Mouse (Mus musculus) stomach, postnatal 0 days (tissue): ENCODE measurements at regions not wholly inside any gene's neighbourhood (a gene's known extent, or its start where the extent isn't known, plus 50 kb on each side); places are given as distances from the start of the nearest gene placed in this dataset.

Experiments used
- ATAC-seq: fragments of 200-750 bp; cut with Nextera tagmentation; 2 replicates; pipeline ENCODE4 v1.8.0; 2017; ENCODE audit not compliant: low FRiP score, low TSS enrichment
- DNase-seq: peaks from one replicate; pipeline ENCODE4 v3.0.0-alpha.2; 2016; ENCODE audit warnings: low spot score
- H3K27ac ChIP-seq: fragments of 300-500 bp; sonication (generic); replicated peaks from 2 replicates; pipeline ENCODE4 v1.5.1; 2014; ENCODE audit warnings: mild to moderate bottlenecking, control low read depth
- H3K27me3 ChIP-seq: fragments of 300-500 bp; sonication (generic); 2 replicates; pipeline ENCODE4 v1.6.1; 2014; ENCODE audit warnings: low read length; ENCODE audit not compliant: control insufficient read depth, insufficient read depth
- H3K36me3 ChIP-seq: fragments of 300-500 bp; sonication (generic); 2 replicates; pipeline ENCODE4 v1.6.1; 2014; ENCODE audit warnings: low read length, mixed read lengths; ENCODE audit not compliant: control insufficient read depth, insufficient read depth
- H3K4me1 ChIP-seq: fragments of 300-500 bp; sonication (generic); replicated peaks from 2 replicates; pipeline ENCODE4 v1.6.1; 2014; ENCODE audit warnings: antibody characterized with exemption; ENCODE audit not compliant: control insufficient read depth, insufficient read depth
- H3K4me2 ChIP-seq: fragments of 300-500 bp; sonication (generic); replicated peaks from 2 replicates; pipeline ENCODE4 v1.6.1; 2014; ENCODE audit warnings: low read depth, mild to moderate bottlenecking, control low read depth, moderate library complexity
- H3K4me3 ChIP-seq: fragments of 300-500 bp; sonication (generic); 2 replicates; pipeline ENCODE4 v1.5.1; 2014; ENCODE audit warnings: low read depth, low read length, control low read depth
- H3K9ac ChIP-seq: fragments of 300-500 bp; sonication (generic); 2 replicates; pipeline ENCODE4 v1.6.1; 2014; ENCODE audit warnings: mild to moderate bottlenecking, low read length, control low read depth, mixed read lengths
- H3K9me3 ChIP-seq: fragments of 300-500 bp; sonication (generic); 2 replicates; pipeline ENCODE4 v1.6.1; 2016; ENCODE audit warnings: low read length; ENCODE audit not compliant: control insufficient read depth
- CTCF ChIP-seq: IDR thresholded peaks from 2 replicates; pipeline ENCODE4 v1.5.1; 2016; ENCODE audit warnings: antibody characterized with exemption, low read depth, mild to moderate bottlenecking, moderate library complexity
- EP300 ChIP-seq: optimal IDR thresholded peaks from 2 replicates; pipeline ENCODE3; 2016; ENCODE audit warnings: antibody characterized with exemption
- WGBS: fragments of 180-500 bp; shearing (Covaris S2); extraction: QIAGEN DNeasy Blood & Tissue Kit; methylation state at CpG from one replicate; pipeline ENCODE4 v1.1.7; 2014; 5-methylcytosine and 5-hydroxymethylcytosine counted together

DNA sequence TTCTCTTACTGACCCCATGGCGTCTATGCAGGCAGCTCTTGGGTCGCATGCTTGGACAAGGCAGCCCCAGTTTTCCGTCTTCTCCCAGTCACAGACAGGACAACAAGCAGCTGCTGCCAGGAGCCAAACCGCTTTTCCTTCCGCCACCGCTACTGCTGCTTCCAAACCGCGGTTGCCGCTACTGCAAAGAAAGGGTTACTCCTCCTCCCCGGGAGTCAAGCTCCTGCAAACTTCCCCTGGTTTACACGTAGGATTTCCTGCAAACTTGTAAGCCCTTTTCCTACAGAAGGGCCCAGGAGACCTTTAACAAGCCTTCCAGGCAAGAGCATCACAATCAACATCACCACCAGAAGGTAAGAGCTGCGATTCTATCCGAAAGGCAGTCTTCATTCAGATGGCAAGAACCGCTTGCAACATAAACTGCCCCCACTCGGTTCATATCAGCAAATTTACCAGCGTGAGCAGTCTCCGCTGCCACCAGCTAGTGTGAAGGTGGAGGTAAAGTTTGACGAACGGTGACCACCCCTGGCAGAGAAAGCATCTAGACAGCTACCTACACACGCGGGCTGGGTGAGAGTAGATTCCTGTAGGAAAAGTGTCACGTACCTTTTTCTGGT, 2071.6 kb upstream of the Tenm3 start:
- Histone ChIP-seq H3K36me3 (no peaks in the 10 kb centered on the region), H3K4me3 (peak overlapping the region; percentile 37), H3K27ac (no peak overlapping the region), H3K4me2 (peak overlapping the region; percentile 65), H3K4me1 (no peaks in the 10 kb centered on the region), H3K27me3 (no peaks in the 10 kb centered on the region), H3K9ac (no peak overlapping the region), H3K9me3 (no peaks in the 10 kb centered on the region)
- DNase-seq (no peak), ATAC-seq (no peak)
- no peak for TF ChIP-seq EP300
- TF ChIP-seq CTCF: no peak
- 2% methylated on average over 22 of the region's 22 CpGs for WGBS

DNA sequence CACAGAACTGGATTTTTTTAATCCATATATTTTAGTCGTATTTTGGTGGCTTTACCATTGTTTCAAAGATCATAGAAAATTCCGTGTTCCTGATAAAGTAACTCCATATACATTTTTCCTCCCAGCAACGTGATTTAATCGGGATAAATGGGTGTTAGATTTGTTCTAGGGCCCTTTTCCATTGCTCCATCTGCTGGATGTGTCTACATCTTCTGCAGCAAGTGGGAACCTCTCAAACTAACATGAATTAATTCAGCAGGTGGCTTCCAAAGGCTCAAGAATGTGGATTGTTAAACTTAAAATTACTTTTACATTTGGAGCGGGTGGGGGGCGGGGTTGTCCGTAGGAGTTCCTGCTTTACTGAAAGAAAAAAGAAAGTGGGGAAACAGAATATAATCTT, 2070.9 kb upstream of the Tenm3 start:
- TF ChIP-seq CTCF (0 out of 2 replicates have a peak, but pooled peaks have one; percentile 22), EP300 (no peak)
- no peak overlapping the region for H3K4me3 ChIP-seq
- 15% methylated on average over 7 of the region's 7 CpGs for WGBS
- no peaks in the 10 kb centered on the region for H3K4me1 ChIP-seq
- H3K9me3 ChIP-seq: no peaks in the 10 kb centered on the region
- H3K9ac ChIP-seq: no peak overlapping the region
- ATAC-seq (no peak), DNase-seq (no peak)
- H3K36me3 ChIP-seq: no peaks in the 10 kb centered on the region
- no peaks in the 10 kb centered on the region for H3K27me3 ChIP-seq
- H3K27ac ChIP-seq: no peak overlapping the region
- no peak overlapping the region for H3K4me2 ChIP-seq

DNA sequence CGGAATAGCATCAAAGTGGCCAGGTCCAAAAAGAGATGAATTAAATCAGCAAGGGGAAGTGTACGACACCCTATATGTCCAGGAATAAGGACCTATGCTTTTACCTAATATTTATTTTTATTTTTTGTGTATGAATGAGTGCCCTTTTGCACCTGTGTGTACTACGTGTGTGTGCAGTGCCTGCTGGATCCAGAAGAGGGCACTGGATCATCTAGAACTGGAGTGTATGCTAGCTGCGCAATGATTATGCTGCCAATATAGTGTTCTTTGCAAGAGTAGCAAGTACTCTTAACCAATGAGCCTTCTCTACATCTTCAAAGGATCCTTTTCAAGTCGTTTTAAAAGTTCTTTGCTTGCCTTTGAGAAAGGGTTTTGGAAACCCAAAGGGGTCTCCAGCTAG, 2034.4 kb upstream of the Tenm3 start:
- 89% methylated on average over 5 of the region's 5 CpGs for WGBS
- H3K9ac ChIP-seq: no peak overlapping the region
- no peaks in the 10 kb centered on the region for H3K9me3 ChIP-seq
- no peak overlapping the region for H3K27ac ChIP-seq
- ATAC-seq (no peak), DNase-seq (no peak)
- no peaks in the 10 kb centered on the region for H3K27me3 ChIP-seq
- no peak overlapping the region for H3K4me3 ChIP-seq
- TF ChIP-seq EP300 (no peak), CTCF (peak; percentile 7; the same call in 1 of the 2 replicates)
- no peaks in the 10 kb centered on the region for H3K36me3 ChIP-seq
- H3K4me2 ChIP-seq: no peak overlapping the region
- no peaks in the 10 kb centered on the region for H3K4me1 ChIP-seq
